Mouse (Mus musculus): Measurements from ENCODE around the gene Lsm3. TPM values are rescaled to one million over a fixed set of nuclear protein-coding genes. Genes with fewer than 3 reads are reported as not detected.

The Lsm3 gene
- total RNA-seq, 2 experiments from 2014 or later: 34.9 to 40.0 TPM

- no peak for DNase-seq (ENCODE audit: low spot score in 2 of 2)
These were observed 7.7 kb upstream of the Lsm3 start for GRCm38 (mm10) chr6:91508041-91508440.

GRCm38 (mm10) chr6:91509326-91509725, 6.4 kb upstream of the Lsm3 start:
- DNase-seq (ENCODE audit: low spot score in 2 of 2): peak; percentile 74 to 86

GRCm38 (mm10) chr6:91510211-91510610, 5.5 kb upstream of the Lsm3 start:
- DNase-seq (ENCODE audit: low spot score in 2 of 2): no peak

- no peak for DNase-seq (ENCODE audit: low spot score in 2 of 2)
These were observed 1.6 kb upstream of the Lsm3 start for GRCm38 (mm10) chr6:91514135-91514534.

GRCm38 (mm10) chr6:91514737-91515362, 878 bp upstream of the Lsm3 start:
- no peak for DNase-seq (ENCODE audit: low spot score in 2 of 2)

- DNase-seq (ENCODE audit: low spot score in 2 of 2): peak; percentile 40 to 44
These were observed 2.8 kb downstream of the Lsm3 start for GRCm38 (mm10) chr6:91518454-91519020.

- DNase-seq (ENCODE audit: low spot score in 2 of 2): no peak
These were observed 7.1 kb downstream of the Lsm3 start for GRCm38 (mm10) chr6:91522816-91523215.

- DNase-seq (ENCODE audit: low spot score in 2 of 2): no peak
These were observed 9.8 kb downstream of the Lsm3 start for GRCm38 (mm10) chr6:91525544-91525943.

- no peak for DNase-seq (ENCODE audit: low spot score in 2 of 2)
These were observed 11.6 kb downstream of the Lsm3 start for GRCm38 (mm10) chr6:91527227-91527860.

- DNase-seq (ENCODE audit: low spot score in 2 of 2): no peak
These were observed 12.5 kb downstream of the Lsm3 start for GRCm38 (mm10) chr6:91528265-91528664.

GRCm38 (mm10) chr6:91530673-91531072, 14.9 kb downstream of the Lsm3 start:
- DNase-seq (ENCODE audit: low spot score in 2 of 2): no peak

- no peak for DNase-seq (ENCODE audit: low spot score in 2 of 2)
These were observed 15.5 kb downstream of the Lsm3 start for GRCm38 (mm10) chr6:91531276-91531675.

- no peak for DNase-seq (ENCODE audit: low spot score in 2 of 2)
These were observed 16.9 kb downstream of the Lsm3 start for GRCm38 (mm10) chr6:91532661-91533060.

GRCm38 (mm10) chr6:91533359-91533758, 17.6 kb downstream of the Lsm3 start:
- no peak for DNase-seq (ENCODE audit: low spot score in 2 of 2)

- no peak for DNase-seq (ENCODE audit: low spot score in 2 of 2)
These were observed 18.0 kb downstream of the Lsm3 start for GRCm38 (mm10) chr6:91533771-91534170.

- DNase-seq (ENCODE audit: low spot score in 2 of 2): no peak
These were observed 18.5 kb downstream of the Lsm3 start for GRCm38 (mm10) chr6:91534268-91534667.

GRCm38 (mm10) chr6:91535231-91535630, 19.5 kb downstream of the Lsm3 start:
- no peak for DNase-seq (ENCODE audit: low spot score in 2 of 2)

GRCm38 (mm10) chr6:91536047-91536765, 20.5 kb downstream of the Lsm3 start:
- no peak for DNase-seq (ENCODE audit: low spot score in 2 of 2)

- no peak for DNase-seq (ENCODE audit: low spot score in 2 of 2)
These were observed 25.5 kb downstream of the Lsm3 start for GRCm38 (mm10) chr6:91541276-91541675.

- no peak for DNase-seq (ENCODE audit: low spot score in 2 of 2)
These were observed 27.3 kb downstream of the Lsm3 start for GRCm38 (mm10) chr6:91543056-91543455.

GRCm38 (mm10) chr6:91546241-91546884, 30.6 kb downstream of the Lsm3 start:
- DNase-seq (ENCODE audit: low spot score in 2 of 2): no peak

- DNase-seq (ENCODE audit: low spot score in 2 of 2): no peak
These were observed 31.6 kb downstream of the Lsm3 start for GRCm38 (mm10) chr6:91547313-91547712.
